Mouse (Mus musculus): Measurements from ENCODE around the gene Bcar1.
A peak's percentile ranks its signal among the peaks of the same experiment; 100 is the strongest.

Bcar1 gene

DNA sequence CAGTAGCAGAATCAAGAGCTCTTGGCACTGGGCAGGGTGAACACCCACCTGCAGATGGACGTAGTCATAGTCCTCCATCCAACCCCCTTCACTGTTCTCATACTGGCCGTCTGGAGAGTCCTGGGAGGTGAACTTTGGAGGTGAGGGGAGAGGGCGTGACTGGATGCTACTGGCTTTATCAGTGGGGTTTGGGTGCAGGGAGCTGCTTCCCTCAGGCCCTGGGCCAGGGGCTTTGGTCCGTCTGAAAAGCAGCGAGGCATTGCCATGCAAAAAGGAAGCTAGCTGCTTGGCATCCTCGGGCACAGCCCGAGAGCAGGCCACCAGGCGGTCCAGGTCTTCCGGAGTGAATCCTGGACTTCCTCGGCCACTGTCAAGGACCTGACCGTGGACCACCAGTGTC lies 30.3 kb downstream of the Bcar1 start:
- DNase-seq, result no peak

DNA sequence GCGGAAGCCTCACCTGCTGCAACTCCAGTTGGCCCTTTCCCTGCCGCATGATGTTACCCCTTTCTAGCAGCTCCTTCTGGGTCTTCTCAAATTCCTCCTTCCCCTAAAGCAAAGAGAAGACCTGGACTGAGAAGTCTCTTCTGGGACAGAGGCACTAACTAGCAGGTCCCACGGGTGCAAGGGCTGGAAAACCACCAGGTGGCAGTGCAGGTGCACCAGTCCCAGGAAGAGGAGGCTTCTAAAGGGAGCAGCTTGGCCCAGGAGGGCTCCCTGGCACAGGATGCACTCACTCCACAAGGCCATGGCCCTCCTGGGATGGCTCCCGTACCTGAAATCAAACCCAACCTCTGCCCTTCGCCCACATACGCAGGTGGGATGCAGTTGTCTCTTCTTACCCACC lies 31.0 kb downstream of the Bcar1 start:
- peak; percentile 92 to 94 for DNase-seq

- no peak for DNase-seq
Observed at GRCm38 (mm10) chr8:111712135-111712534, 31.5 kb downstream of the Bcar1 start.

DNA sequence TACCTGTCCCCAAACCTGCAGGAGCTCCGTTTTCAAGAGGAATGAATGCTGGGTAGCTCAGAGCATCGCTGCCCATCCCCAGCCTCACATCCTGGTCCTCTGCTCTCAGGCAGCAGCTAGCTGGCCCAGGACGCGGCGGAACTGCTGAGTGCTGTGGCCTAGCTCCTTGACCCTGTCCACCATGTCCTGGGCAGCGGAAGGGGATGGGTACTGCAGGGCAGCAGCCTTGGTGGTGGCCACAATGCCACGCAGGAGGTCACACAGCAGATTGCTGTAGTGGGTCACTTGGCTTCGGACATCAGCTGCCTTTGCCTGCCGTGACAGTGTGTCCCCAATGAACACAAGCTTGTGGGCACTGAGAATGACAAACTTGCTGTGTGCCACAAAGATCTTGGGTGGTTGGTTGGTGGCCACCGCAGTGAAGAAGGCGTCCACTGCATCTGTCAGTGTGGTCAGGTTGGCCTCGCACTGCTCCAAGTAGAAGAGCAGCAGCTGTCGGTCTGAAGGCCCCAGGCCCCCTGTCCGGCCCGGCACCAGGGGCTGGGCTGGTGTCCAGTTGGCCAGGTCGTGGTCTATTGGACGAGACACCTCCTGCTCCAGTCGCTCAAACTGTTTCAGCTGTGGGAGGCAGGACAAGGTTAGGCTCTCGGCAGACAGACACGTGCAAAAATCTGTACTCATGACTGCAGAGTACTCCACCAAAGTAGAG lies 32.7 kb downstream of the Bcar1 start:
- no peak for DNase-seq

GRCm38 (mm10) chr8:111709223-111709622 lies 34.4 kb downstream of the Bcar1 start:
- DNase-seq, result no peak

- no peak for DNase-seq
Observed at GRCm38 (mm10) chr8:111708265-111708664, 35.3 kb downstream of the Bcar1 start.

- DNase-seq, result no peak
Observed at GRCm38 (mm10) chr8:111705699-111706098, 37.9 kb downstream of the Bcar1 start.

DNA sequence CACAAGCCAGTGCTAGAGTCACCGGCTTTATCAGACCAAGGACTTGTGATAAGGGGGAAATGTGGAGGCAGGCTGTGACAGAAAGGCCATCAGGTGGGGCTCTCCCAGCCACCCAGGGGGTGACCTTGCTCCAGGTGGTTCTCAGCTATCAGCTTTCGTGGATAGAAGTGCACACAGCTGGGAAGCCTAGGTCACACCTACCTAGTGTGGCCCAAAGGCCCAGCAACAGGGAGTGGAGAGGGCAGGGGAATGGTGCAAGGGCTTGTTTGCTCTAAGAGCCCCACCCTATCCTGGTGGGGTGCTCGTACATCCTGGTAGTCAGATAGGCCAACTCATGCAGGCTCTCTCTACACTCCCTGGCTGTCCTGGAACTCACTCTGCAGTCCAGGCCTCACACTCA lies 38.4 kb downstream of the Bcar1 start:
- DNase-seq, result no peak

DNA sequence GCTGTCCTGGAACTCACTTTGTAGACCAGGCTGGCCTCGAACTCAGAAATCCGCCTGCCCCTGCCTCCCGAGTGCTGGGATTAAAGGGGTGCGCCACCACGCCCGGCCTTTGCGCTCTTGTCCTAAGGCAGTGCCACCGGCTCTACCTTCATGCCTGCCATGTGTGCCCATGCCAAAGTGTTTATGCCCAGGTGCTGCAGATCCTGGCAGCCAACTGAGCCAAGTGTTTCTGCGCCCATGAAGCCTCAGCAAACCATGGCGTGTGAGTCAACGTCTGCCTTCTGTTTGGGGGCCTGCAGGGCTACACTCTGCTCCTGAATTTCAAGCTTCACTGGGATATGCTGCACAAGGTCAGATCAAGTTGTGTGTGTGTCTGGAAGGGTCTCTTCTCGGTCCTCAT lies 39.0 kb downstream of the Bcar1 start:
- DNase-seq, result peak; percentile 50 to 51

DNA sequence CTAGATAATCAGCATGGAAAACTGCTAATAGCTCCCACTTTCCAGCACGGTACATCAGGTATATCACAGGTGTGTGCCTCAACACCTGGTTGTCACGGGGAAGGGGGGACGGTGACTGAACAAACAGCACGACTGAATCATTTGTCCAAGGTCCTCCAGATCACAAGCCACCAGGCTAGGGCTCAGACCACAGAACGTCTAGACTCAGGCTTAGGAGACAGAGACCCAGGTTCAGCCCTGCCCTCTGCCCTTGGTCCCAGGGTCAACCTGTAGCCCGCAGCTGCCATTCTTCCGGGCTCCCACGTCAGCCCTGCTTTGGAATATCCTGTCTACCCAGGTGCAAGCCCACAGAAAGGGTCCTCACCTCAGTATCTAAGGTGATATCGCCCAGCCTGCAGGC lies 42.2 kb downstream of the Bcar1 start:
- no peak for DNase-seq

GRCm38 (mm10) chr8:111700740-111701139 lies 42.9 kb downstream of the Bcar1 start:
- DNase-seq, result no peak

- no peak for DNase-seq
Observed at GRCm38 (mm10) chr8:111700201-111700600, 43.4 kb downstream of the Bcar1 start.

- DNase-seq, result no peak
Observed at GRCm38 (mm10) chr8:111699035-111699434, 44.6 kb downstream of the Bcar1 start.

DNA sequence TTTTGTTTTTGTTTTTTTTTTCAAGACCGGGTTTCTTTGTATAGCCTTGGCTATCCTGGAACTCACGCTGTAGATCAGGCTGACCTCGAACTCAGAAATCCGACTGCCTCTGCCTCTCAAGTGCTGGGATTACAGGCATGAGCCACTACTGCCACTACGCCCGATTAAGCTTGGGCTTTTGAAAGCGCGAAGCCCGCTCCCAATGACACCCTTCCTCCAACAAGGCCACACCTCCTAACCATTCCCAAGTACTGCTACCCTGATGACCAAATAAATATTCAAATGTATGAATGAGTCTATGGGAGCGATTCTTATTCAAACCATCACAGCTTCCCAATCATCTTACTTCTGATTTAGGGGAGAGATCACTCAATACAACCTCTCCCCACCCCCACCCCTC lies 46.0 kb downstream of the Bcar1 start:
- DNase-seq, result no peak

DNA sequence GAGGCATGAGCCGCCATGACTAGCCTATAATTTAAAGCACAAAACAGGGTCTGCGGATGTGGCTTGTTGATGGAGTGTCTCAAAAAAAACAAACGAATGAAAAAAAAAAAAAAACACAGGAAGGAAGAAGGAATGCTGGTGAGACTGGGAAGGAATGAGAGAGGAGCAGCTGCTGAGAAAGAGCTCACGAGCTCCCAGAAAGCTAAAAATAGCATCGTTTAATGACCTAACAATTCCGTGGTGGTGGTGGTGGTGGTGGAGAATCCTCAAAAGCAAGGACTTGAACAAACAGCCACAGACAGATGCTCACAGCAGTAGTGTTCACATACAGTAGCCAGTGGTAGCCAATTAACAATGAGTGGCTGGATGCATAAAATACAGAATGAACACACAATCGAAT lies 48.2 kb downstream of the Bcar1 start:
- DNase-seq, result no peak

DNA sequence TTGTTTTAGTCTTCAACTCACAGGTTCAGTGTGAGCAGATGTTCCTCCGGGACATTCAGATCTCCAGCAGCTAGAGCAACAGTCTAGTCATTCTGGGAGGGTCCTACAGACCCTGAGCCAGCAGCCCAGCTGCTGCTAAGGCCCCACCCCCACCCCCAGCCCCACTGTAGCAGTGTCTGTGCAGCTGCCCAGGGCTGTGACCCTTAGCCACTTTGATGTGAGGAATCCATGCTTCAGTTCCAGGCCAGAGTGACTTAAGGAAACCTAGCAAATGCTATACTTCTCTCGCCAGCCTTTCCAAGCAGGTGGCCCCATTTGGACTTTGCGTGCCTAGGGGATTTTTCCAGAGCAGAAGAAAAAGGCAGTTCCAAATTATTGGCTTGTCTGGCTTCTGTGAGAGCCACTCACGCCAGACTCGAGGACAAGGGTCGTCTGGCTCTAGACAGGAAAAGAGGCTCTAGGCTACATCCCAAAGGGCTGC lies 50.3 kb downstream of the Bcar1 start:
- no peak for DNase-seq

GRCm38 (mm10) chr8:111690960-111691445 lies 52.6 kb downstream of the Bcar1 start, which contains the start of gene Ctrb1:
TSS of gene Ctrb1 (minus strand) at chr8:111691010.
- DNase-seq, result no peak

GRCm38 (mm10) chr8:111686881-111687280 lies 56.7 kb downstream of the Bcar1 start:
- no peak for DNase-seq

- no peak for DNase-seq
Observed at GRCm38 (mm10) chr8:111682521-111682920, 61.1 kb downstream of the Bcar1 start.

- DNase-seq, result no peak
Observed at GRCm38 (mm10) chr8:111681153-111681552, 62.5 kb downstream of the Bcar1 start.

DNA sequence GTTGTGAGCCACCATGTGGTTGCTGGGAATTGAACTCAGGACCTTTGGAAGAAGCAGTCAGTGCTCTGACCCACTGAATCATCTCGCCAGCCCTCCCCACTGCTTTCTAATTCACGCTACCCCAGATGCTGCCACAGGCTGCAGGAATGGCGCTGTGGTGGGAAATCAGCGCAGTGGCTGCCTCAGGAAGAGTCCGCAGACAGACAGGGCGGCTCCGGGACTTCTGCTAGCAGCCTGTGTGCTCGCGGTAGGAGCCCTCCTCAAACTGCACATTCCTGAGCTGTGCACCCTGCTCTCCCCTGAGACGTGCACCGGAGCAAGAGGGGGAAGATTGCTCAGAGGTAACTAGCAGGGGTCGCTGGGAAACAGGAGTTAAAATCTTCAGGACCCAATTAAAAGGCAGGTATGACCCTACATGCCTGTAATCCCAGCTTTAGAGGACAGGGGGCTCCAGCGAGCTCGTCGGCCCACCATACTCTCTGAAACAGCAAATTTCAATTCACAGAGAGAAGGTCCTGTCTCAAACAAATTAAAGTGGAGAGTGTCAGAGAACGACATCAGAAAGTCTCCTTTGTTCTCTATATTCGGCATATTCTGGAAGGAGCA lies 63.1 kb downstream of the Bcar1 start:
- no peak for DNase-seq

GRCm38 (mm10) chr8:111678848-111679247 lies 64.8 kb downstream of the Bcar1 start:
- no peak for DNase-seq

DNA sequence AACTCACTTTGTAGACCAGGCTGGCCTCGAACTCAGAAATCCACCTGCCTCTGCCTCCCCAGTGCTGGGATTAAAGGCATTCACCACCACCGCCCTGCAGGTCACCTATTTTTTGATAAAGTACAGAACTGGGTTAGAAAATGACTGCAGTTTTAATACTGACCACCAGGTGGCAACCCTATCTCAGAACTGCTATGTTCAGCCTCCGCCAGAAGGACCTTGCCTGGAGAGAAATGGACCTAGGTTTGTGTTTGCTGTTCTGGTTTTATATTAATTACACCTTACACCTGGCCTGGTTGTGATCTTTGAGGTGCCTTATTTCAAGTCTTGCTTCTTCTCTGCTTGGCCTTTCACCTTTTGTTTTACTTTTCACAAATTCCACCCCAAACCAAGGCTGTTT lies 65.5 kb downstream of the Bcar1 start:
- DNase-seq, result peak; percentile 50 to 75

GRCm38 (mm10) chr8:111676237-111676636 lies 67.4 kb downstream of the Bcar1 start:
- DNase-seq, result no peak

Measured in cerebellum, postnatal 36 days (tissue).